Mouse (Mus musculus): ENCODE data around the gene Snrnp200.

Snrnp200 gene

GRCm38 (mm10) chr2:127207547-127208451, at the start of gene Snrnp200, which contains the start of gene 1810024B03Rik:
Gene Snrnp200, plus strand, starts transcription at chr2:127208386.
Gene 1810024B03Rik, minus strand, starts transcription at chr2:127208280.
- in situ Hi-C loops (cut with MboI, MseI): loop anchor here (10.0 kb wide), 1 partner anchor 113 kb away; no protein-coding TSS in a partner anchor

DNA sequence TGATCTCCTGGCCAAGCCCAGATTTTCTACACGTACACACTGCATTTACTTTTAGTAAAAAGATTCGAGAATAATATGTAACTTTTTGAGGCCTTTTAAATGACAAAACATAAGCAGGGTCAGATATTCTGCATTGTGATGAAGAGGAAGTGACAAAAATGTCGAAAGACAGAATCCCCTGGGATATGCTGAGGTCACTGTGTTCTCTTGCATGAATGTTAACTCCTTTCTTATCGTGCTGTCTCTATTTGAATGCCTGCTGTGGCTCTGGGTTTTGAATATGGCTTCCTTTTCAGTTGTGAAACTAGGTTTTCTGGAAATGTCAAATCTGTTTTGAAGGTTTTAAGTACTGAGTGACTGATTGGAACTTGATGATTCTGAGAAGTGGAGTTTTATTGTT, 42.5 kb upstream of the Snrnp200 start:
- in situ Hi-C loops (cut with MboI, MseI): loop anchor here (5.0 kb wide), 1 partner anchor 37 kb away; no protein-coding TSS in a partner anchor

- in situ Hi-C loops (cut with MboI, MseI): loop anchor here (5.0 kb wide), 1 partner anchor 36 kb away; no protein-coding TSS in a partner anchor
These were observed 41.9 kb upstream of the Snrnp200 start for GRCm38 (mm10) chr2:127166261-127166660.

- in situ Hi-C loops (cut with MboI, MseI): no loop called here
These were observed 25.4 kb upstream of the Snrnp200 start for GRCm38 (mm10) chr2:127182598-127183381.

DNA sequence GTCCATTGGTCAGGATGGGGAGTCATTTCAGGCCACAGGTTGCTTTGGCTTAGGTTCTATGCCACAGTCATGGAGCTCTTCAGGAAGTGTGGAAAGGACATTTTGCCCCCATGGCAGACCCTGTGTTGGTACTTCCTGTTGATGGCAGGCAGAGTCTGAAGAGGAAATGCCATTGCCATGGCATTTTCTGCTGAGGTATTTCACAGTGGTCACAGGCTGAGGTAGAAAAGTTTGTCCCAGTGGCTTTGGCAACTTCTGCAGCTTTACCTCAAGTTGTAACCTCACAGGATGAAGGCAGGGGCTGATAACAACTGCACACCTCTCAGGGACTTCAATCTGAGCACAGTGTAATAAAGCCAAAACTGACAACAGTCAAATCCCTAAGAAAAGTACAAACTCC, 18.6 kb upstream of the Snrnp200 start:
- in situ Hi-C loops (cut with MboI, MseI): no loop called here

DNA sequence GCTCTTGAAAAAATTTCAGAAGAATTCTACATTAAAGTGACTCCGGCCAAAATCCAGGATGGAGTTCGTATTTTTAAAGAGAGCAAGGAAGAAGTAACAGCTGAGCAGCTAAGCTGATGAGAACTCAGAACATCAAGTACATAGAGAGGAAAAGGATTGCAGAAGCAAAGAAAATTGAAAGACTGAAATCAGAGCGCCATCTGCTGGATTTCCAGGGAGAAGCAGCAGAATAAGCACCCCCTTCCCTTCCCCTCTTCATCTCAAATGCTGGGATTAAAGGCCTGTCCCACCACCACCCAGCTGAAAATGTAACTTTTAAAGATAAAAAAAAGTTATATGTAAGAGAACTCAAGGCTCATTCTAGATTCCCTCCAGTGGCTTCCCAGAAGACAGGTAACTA, 3.3 kb upstream of the Snrnp200 start:
- in situ Hi-C loops (cut with MboI, MseI): loop anchor here (5.0 to 10.0 kb wide), 2 partner anchors 38 to 110 kb away; no protein-coding TSS in a partner anchor

- in situ Hi-C loops (cut with MboI, MseI): loop anchor here (10.0 kb wide), 1 partner anchor 111 kb away; no protein-coding TSS in a partner anchor
These were observed 2.2 kb upstream of the Snrnp200 start for GRCm38 (mm10) chr2:127205936-127206335.

- in situ Hi-C loops (cut with MboI, MseI): loop anchor here (10.0 kb wide), 1 partner anchor 112 kb away; no protein-coding TSS in a partner anchor
These were observed 1.3 kb upstream of the Snrnp200 start for GRCm38 (mm10) chr2:127206916-127207315.

DNA sequence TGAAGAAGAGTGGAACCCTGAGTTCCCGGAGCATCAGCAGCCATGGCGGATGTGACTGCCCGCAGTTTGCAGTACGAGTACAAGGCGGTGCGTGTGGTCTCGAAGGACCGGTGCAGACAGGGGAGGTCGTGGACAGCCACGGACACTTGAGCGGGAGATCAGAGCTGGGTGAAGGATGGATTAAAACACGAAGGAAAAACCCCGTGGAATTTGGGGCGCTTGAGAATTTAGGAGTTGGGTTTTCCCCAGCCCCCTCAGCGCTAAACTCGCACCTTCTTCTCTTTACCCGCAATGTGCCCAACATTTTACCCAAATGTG, 225 bp downstream of the Snrnp200 start:
- in situ Hi-C loops (cut with MboI, MseI): loop anchor here (10.0 kb wide), 1 partner anchor 114 kb away; no protein-coding TSS in a partner anchor

- in situ Hi-C loops (cut with MboI, MseI): loop anchor here (5.0 kb wide), 1 partner anchor 37 kb away; the partner anchor contains the start of genes Ciao1 and Tmem127
These were observed 2.5 kb downstream of the Snrnp200 start for GRCm38 (mm10) chr2:127210701-127211100.

DNA sequence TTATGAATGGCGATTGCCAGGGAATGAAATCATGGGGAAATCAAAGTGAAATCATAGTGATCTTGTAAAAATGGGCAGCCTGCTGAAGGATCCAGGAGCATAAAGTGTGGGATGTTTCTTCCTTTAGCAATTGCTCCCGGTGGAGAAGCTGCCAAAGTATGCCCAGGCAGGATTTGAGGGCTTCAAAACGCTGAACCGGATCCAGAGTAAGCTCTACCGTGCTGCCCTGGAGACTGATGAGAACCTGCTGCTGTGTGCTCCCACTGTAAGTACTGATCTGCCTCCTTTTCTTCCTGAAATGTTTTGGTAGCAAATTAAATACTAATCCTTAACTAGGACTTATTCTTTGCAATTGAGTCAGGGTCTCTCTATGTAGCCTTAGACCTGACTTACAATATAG, 9.6 kb downstream of the Snrnp200 start:
- in situ Hi-C loops (cut with MboI, MseI): no loop called here

DNA sequence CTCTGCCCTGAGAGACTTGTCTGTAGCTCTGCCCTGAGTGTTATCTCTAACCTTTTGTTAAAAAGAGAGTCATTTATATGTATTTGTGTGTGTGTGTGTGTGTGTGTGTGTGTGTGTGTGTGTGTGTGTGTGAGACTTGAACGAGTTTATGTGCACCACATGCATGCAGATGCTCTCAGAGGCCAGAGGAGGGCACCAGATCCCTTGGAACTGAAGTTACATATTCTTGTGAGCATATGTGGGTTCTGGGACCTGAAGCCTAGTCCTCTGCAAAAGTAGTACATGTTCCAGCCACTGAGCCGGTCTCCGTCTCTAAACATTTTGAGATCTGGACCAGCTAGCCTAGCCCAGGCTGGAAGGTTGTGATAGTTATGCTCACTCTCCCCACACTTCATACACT, 17.1 kb downstream of the Snrnp200 start:
- in situ Hi-C loops (cut with MboI, MseI): loop anchor here (25.0 kb wide), 1 partner anchor 1437 kb away; no protein-coding TSS in a partner anchor

GRCm38 (mm10) chr2:127237897-127238610, 29.9 kb downstream of the Snrnp200 start:
- in situ Hi-C loops (cut with MboI, MseI): loop anchor here (25.0 kb wide), 1 partner anchor 1424 kb away; no protein-coding TSS in a partner anchor

- in situ Hi-C loops (cut with MboI, MseI): loop anchor here (25.0 kb wide), 1 partner anchor 1422 kb away; no protein-coding TSS in a partner anchor
These were observed 31.9 kb downstream of the Snrnp200 start for GRCm38 (mm10) chr2:127240065-127240464.

DNA sequence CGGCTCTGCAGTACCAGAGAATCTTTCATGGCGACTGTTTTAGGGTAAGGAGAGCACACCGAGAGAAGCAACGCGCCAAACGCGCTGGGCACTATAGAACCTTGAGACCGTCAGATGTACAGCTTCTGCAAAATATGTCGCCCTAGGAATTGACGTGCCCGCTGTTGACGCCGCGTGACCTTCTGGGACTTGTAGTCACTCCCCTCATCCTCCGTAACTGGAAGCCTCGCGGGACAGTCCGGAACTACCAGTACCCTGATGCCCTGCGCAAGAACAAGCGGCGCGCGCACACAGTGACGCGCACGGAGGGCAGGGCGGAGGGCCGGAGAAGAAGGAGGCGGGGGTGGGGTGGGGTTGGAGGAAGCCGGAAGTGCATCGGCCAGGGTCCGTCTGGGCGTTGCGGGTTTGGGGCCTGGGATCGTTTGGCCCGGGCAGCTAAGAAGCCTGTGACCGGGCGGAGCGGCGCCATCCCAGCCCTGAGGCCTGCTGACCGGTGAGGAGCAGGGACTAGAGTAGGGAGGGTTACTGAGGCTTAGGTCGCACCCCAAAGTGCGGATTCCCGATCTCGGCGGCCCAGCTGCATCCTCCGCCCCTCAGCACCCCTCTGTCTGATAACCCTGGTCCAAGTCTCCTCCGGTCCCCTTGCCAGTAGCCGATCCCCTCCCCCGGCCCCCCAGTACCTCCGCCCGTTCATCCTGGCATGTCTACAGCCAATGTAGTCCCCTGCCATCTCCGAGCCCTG, 39.6 kb downstream of the Snrnp200 start, which contains the start of the genes Ciao1 and Tmem127:
TSS of gene Ciao1 (minus strand) at position 225 of the 742 bp plus-strand sequence.
TSS of gene Tmem127 (plus strand) at position 317 of the 742 bp plus-strand sequence.
- in situ Hi-C loops (cut with MboI, MseI): loop anchor here (5.0 to 25.0 kb wide), 2 partner anchors 35 to 1415 kb away; no protein-coding TSS in a partner anchor

GRCm38 (mm10) chr2:127248334-127249004, 40.3 kb downstream of the Snrnp200 start:
- in situ Hi-C loops (cut with MboI, MseI): loop anchor here (5.0 to 25.0 kb wide), 2 partner anchors 36 to 1414 kb away; no protein-coding TSS in a partner anchor

- in situ Hi-C loops (cut with MboI, MseI): loop anchor here (10.0 kb wide), 1 partner anchor 1854 kb away; the partner anchor contains the start of gene Polr1b
These were observed 42.3 kb downstream of the Snrnp200 start for GRCm38 (mm10) chr2:127250291-127251008.

DNA sequence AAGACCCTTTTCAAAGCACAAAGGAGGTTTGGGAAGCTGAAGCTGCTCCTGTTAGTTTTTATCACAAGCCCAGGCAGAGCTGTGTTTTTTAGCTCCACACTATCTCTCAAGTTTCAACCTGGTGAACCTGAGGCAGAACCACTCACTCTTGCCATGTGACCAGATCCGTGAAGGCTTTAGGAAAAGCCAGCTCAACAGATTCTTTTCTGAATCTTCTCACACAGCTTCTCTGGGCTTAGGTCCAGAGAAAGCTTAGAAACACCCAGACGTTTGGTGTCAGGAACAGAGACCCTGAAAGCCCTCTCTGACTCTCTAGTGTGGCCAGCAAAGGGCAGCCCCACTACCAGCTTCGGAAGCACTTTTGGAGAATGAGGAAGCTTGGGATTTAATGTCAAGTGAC, 43.3 kb downstream of the Snrnp200 start:
- in situ Hi-C loops (cut with MboI, MseI): loop anchor here (10.0 kb wide), 1 partner anchor 1853 kb away; the partner anchor contains the start of gene Polr1b

Data from T-helper 1 cell (primary cell).